Mouse (Mus musculus): ENCODE measurements around the gene Slc41a1.

The Slc41a1 gene

DNA sequence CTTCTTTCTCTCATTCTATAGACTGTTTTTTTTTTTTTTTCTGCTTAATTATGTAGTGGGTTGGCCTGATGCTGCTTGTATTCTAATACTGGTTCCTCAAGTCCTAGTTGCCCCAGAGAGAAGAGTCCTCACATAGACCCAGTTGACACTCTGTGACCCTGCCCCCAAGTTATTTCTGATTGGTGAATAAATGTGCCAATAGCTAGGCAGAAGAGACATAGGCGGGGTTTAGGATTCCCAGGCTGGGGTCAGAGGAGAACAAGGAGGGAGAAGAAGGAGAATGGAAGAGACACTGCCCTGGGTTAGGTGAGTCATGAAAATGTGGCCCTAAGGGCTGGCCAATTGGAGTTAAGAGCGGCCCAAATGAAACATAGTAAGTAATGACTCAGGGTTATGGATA is 52.5 kb downstream of the Slc41a1 start:
- in situ Hi-C loops (cut with MboI; ENCODE audit: low sequenced_read_pairs): no loop called here

- in situ Hi-C loops (cut with MboI; ENCODE audit: low sequenced_read_pairs): no loop called here
These were observed 55.5 kb downstream of the Slc41a1 start for GRCm38 (mm10) chr1:131882787-131883186.

DNA sequence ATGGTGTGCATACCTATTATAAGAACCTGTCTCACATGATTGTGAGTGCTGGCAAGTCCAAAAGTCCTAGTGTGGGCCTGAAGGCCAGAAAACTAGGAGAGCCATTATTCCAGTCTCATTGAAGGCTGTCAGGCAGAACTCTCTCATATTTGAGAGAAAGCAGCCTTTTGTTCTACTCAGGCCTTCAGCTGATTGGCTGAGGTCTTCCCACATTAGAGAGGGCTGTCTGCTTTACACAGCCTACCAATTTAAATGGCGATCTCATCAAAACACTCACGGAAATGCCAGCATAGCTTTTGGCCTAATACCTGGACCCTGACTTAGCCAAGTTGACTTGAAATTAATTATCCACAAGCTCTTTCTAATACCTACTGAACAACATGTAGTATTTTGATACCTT is 58.9 kb downstream of the Slc41a1 start:
- in situ Hi-C loops (cut with MboI; ENCODE audit: low sequenced_read_pairs): no loop called here

DNA sequence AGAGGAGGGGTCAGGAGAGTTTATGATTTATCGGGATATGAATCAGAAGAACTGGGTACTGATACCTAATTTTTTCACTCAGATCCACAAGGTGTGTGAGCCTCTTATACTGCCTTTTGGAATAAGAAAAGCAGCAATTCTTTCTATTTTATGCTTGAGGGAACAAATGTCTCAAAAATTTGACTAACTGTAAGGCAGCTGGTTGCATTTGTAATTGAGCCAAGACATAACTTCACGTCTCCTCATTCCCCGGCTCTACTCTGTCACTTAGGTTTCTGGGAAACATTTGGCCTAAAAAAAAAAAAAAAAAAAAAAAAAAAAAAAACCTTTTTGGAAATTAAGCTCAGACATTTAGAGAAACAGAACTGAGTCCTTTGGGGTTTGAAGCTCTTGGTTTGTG is 59.3 kb downstream of the Slc41a1 start:
- in situ Hi-C loops (cut with MboI; ENCODE audit: low sequenced_read_pairs): no loop called here

DNA sequence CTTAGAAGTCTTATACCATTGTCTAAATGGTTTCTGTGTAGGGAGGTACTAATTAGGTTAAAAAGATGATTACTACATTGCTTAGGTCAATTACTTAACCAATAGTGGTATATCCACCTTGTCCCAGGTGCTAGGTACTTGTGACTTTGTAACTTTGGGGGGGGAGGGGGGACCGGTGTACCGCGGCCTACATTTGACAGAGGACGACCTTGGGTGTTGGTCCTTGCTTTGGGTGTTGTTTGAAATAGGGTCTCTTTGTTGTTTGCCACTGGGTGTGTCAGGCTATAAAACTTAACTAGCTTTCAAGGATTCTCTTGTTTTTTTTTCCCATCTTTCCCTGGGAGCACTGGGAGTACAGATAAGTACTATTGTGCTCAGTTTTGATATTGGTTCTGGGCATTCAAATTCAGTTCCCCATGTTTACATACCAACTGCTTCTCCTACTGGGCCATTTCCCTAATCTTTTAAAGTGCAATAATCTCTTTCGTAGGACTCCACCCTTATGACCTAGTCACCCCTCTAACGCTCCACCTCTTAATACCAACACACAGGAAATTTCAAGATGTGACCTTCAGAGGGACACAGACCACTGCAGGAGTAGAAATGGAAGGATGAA is 62.9 kb downstream of the Slc41a1 start:
- in situ Hi-C loops (cut with MboI; ENCODE audit: low sequenced_read_pairs): no loop called here

DNA sequence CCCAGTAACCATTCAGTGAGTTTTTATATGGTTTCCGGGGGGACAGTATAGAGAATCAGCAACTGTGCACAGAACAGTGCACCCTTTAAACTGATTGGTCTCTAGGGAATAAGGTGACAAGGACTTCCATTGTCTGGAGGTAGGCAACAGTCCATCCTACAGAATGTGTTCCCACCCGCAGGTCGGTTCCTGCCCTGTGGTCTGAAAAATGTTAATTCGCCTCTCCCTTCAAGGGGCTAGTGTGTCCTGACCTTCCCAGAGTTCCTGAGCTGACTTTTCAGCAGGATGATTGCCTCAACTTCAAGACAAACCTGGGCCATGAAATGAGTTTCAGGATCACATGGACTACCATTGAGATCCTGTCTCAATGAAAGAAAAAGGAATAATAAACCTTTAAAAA is 64.1 kb downstream of the Slc41a1 start:
- in situ Hi-C loops (cut with MboI; ENCODE audit: low sequenced_read_pairs): no loop called here

Data from CH12F3 (cell line).